Mouse (Mus musculus) testis, postnatal 14 days (tissue): ENCODE results near the gene Phlpp1.

Experiments
- DNase-seq: peaks from one replicate; pipeline ENCODE4 v3.0.0; 2021; ENCODE audit warnings: low spot score

The Phlpp1 gene

DNA sequence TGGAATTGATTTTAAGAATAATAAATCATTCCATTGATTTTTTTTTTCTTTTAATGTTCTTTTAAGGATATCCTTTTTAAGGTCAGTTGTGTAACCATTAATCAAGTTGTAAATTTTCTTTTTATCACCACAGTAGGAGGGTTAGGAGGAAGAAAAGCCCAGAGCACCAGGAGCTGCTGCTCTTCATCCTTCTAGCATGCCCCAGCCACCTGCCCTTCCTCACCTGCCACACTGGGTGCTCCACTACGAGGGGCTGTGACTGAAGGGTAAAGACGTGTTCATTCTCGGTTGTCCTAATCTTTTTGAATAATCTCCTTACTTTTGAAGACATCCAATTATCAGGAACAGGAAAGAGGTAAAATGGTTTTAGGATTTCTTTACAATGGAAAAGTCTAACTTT is 22.7 kb downstream of the Phlpp1 start:
- DNase-seq = no peak

DNA sequence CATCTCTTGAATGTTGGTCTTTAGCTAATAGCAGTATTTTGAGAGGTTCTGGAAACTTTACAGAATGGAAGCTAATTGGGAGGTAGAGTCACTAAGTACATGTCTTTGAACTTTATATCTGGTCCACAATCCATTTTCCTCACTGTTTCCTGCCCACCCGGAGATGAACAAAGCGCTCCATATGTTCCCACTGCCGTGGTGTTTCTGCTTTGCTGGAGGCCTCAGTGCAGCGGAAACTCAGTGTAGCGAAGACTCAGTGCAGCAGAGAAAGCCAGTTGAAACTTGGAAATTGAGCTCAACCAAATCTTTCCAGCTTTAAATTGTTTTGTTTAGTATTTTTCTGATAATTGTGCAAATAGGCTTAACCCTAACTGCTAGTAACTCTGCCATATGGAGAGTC is 26.4 kb downstream of the Phlpp1 start:
- DNase-seq = no peak

DNA sequence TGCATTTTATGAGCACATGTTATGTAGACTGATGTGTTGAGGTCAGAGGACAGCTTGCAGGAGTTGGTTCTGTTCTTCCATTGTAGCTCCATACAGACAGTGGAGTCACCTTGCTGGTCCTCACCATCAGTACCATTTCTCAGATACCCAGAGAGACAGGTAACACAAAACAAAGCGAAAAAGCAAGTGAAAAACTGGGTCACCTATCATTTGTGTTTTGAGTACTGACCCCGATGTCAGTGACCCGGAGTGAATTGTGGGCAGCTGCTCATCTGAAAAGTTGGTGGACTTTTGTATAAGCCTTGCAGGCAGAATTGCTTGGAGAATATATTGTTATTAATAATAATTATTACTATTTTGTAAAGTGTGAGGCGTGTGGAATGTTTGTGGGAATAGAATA is 27.6 kb downstream of the Phlpp1 start:
- DNase-seq = no peak

DNA sequence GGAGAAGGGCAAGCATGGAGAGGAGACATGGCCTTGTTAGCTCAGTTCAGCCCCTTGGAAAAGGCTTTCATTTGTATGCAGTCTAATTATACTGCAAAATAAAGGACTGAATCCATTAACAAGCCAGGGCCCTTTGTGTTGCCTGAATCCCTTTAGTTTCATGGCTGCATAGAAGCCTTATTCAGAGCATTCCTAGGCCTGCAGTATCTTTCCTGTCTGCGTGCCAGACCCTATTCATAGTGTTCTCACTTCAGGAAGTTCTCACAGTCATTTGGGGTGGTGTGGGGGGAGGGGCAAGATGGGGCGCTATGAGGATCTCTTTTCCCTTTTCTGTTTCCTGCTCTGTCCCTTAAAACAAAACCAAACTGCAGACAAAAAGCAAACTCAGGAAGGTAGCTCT is 28.1 kb downstream of the Phlpp1 start:
- DNase-seq = peak; percentile 29

DNA sequence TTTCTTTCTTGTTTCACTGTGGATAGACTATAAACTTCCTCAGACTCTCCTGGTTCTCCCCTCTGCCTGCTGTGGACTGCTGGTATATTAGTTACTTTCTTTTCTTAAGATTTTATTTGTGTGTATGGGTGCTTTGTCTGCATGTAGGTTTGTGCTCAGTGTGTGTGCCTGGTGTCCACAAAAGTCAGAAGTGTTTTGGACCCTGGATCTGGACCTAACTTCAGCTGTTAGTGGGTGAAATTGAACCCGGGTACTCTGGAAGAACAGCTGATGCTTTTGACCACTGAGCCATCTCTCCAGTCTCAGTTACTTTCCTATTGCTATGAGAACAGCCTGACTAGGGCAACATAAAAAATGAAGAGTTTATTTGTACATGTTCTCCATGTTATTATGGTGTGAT is 29.5 kb downstream of the Phlpp1 start:
- no peak for DNase-seq

DNA sequence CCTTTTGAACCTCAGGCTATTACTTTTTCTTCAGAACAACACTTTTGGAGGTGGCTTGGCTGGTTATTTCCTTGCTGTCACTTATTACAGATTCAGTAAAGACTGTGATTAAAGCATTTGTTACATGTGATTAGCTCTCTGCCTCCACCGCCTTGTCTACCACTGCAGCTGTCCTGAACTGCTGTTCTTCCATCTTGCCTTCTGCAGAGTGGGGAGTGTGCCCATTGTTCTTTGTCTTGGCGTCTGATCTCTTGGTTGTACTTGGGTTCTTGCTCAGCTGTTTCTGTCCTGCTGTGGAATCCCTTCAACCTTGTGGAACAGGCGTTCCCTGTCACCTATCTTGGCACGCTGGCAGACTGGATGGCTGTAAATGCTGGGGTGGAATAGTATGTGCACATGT is 30.4 kb downstream of the Phlpp1 start:
- no peak for DNase-seq

DNA sequence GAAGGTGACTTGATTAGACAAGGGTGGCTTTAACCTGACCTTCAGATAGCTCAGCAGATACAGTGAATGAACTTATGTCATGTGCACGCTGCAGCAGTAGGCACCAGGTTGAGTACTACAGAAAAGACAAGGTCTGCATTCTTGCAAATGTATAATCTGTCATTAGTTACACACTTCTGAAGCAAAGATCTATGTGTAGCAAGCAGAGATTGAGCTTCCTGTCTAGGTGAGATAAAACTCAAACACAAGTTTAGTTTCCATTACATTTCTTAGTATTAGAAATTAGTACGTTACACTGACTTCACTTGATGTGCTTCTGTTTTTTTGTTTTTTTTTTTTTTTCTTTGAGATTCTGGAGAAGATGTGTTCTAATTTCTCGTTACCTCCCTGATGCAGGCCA is 32.4 kb downstream of the Phlpp1 start:
- no peak for DNase-seq

DNA sequence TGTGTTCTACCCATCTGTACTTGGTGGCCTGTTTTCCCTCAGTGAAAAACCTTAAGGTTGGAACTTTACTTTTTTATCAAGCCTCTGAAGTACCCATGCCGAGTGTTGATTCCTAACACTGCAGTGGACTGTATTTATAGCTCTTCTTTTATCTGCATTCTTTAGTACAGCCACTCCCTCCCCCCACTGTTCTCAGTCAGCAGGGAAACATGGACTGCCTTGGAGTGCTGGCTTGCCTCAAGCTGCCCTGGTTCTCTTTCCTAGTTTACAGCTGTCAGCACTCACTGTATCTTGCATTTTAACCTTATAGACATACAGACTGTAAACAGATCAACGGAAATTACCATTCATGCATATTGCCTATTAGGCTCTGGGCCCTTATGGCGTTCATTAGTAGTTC is 32.8 kb downstream of the Phlpp1 start:
- DNase-seq = no peak

DNA sequence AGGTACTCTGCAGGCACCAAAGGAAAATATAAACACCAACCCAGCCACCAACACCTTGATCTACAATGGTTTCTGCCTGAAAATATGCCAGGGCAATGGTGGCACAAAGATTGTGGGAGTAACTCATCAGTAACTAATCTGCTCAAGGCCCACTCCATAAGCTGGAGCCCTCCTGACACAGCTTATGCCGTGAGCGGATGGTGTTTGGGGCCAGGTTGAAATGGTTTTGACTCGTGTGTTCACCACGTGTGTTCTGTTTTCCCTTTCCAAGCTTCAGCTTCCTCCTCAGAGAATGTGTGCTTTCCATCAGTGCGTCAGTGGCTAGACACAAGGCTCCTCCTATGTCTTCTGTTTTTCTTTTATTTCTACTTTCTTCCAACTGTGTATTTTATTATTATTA is 37.0 kb downstream of the Phlpp1 start:
- DNase-seq = no peak

DNA sequence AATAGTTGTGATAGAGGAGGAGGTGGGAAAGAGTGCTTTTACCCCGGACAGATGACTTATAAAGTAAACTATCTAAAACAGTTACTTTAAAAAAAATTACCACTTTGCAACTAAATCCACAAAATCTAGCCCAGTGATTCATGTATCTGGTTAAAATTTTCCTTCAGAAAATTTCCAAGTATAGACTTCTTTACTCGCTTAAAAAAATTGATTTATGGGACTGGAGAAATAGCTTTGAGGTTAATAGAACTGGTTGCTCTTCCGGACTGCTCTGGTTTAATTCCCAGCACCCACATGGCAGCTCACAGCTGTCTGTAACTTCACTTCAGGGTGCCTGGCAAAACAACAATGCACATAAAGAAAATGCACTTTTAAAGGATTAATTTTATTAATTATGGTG is 38.9 kb downstream of the Phlpp1 start:
- DNase-seq = no peak

DNA sequence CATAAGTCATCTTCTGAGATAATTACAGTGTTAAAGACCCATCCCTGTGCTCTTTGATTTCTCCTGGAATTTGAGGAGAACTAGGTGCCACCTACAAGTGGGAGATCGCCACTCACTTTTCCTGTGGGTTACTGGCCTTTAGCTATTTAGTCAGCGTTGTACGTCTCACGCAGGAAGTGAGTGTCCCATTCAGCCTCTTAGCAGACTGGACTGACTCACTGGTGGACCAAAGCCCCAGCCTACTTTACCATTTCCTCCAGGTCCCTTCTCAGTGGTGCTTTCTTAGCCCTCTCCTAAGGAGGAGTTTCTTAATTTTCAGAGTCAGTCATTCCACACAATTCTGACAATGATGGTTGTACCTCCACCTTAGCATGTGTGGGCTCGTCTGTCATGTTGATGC is 39.6 kb downstream of the Phlpp1 start:
- no peak for DNase-seq

DNA sequence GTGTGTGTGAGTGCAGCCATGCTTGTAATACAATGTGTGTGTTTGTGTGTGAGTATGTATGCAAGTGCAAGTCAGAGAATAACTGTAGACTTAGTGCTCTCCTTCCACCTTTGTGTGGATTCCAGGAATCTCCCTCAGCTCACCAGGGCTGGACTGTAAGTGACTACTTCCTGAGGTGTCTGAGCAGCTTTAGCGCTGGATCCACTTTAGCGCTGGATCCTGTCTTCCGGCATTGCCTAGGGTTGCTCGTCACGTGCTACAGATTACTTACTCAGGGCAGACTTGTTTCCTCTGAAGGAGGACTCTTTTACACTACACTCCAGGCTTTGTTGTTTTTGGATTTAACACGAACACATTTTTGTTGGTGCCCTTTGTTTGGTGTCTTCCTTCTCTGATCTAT is 48.9 kb downstream of the Phlpp1 start:
- DNase-seq = no peak

DNA sequence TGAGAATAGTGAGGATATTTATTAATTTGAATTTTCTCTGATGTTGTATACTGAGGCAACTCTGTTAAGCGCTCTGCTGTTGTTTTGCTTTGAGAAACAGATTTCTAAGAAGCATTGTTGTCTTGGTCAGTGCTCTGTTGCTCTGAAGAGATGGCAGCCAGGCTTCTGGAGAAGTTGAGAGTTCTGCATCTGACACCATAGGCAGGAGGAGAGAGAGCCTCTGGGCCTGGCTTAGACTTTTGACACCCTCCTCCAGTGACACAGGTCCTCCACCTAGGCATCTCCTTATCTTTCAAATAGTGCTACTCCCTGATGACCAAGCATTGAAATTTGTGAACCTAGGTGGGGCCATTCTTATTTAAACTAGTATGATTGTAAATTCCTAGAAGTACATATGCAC is 49.8 kb downstream of the Phlpp1 start:
- no peak for DNase-seq

DNA sequence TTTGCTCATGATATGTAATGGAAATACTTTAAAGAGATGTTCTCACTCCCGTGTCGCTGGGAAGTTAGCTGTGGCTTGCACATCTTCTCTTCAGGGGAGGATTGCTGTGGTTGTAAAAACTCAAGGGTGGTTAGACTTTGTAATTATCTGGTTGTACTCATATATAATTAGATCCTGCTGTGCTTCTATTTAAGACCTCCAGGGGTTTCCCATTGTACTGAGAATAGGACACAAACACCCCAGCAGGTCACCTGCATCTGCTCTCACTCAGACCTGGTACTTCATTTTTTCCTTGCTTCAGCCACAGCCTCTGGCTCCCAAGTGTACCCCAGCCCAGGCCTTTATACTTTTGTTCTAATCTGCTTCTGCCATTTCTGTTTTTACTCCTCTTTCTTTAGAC is 50.4 kb downstream of the Phlpp1 start:
- no peak for DNase-seq

DNA sequence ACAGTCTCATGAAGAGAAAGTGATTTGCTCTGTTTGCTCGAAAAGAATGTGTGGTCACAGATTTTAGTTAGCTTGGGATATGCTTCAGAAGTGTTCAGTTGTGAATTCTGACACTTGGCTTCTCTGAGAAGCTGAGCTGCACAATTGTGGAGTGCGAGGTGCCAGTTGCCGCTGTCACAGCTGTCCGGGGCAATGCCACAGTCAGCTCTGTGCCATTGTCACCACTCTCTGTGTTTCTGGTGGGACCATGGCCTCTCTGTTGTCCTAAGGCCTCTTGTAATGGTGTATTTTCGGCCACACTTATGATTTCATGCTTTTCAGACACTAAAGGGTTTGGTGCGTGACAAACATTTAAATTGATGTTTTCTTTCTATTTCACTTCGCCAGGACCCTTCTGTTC is 55.1 kb downstream of the Phlpp1 start:
- no peak for DNase-seq

DNA sequence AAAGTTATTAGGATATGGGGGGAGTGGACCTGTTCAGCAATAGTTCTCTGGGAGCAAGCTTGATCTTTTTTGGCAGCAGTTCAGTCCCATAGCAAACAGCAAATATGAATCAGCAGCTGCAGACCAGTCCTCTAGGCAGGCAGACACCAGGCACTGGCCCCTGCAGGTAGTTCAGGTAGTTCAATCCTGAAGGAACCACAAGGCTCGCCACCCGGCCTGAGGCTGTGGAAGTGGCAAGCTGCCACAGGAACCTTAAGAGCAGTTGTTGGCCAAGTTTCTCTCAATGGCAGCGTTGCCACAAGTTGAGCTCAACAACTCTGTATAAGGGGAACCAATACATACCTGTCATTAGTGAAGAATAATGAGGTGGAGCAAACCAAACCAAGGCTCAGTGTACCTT is 58.8 kb downstream of the Phlpp1 start:
- no peak for DNase-seq

DNA sequence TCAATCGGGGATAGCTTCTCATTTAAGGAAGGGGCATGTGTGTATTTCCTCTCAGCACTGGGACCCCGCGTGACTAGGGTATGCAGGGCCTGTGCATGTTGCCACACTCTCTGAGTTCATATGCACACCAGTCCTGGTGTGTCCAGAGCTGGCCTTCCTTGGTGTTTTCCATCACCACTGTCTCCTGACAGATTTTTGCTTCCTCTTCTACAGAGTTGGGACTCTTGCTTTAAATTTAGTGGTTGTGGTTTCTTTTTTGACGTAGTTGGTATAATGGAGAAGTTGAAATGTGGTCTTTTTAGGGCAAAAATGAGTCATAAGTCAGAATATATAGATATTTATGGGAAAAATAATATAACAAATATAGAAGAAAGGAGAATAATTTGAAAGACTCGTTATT is 59.8 kb downstream of the Phlpp1 start:
- DNase-seq = no peak

DNA sequence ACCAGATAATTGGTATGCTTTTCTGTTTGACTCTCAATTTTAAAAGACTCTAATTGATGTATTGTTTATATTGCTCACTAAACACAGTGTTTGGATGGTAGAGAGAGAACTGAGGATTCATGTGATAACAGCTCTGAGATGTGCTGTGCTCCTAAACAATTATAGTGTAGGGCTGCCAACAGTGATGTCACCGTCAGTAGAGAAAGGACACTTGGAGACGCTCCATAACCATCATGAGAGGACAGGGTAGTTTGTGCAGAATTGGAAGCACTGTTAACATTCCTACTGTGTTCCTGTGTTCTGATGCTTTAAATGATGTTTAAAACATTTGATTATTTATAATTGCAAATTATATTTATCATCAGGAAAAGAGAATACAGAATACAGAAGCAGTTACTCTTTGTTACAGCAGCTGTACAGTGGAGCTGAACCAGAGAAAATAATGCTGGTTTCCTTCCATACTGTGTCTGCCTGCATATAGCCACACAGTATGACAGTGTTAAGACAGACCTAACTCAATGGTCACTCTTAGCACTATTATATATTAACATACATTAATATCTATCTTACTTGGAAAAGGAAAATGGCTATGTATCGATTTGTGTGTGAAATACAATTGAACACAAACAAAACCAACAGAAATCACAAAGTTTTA is 60.4 kb downstream of the Phlpp1 start:
- no peak for DNase-seq

DNA sequence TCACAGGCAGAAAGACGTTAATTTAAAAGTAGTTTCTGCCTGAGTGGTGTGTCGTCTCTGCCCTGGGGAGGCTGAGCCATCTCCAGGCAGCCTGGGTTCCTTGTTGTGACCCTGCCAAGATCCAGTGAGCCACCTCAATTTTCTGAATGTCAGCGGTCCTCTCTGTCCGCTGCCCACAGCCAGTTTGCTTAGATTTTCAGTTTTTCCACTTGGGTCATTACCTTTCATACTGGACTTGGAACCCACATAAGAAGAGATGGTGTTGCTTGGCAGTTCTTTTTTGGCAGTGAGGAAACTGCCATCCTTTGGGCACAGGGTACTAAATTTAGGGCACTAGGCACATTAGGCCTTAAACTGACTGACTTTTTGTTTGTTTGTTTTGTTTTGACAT is 60.9 kb downstream of the Phlpp1 start:
- no peak for DNase-seq

DNA sequence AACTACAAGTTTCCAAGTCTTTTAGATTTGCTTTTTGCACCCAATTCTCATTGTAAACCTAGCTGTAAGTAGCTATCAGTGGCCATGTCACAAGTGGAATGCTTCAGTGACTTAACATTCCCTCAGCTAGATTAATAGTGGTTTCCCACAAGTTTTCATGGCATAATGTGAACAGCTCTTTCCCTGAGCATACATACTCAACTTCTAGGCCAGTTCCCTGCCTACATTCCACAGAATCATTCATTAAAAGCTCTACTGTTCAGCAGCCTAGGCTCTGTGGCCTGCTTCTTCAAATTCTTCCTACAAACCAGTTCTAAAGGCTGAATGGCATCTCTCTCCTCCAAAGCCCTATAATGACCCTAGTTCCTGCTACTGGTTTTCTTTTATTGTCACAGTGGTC is 65.4 kb downstream of the Phlpp1 start:
- DNase-seq = no peak

DNA sequence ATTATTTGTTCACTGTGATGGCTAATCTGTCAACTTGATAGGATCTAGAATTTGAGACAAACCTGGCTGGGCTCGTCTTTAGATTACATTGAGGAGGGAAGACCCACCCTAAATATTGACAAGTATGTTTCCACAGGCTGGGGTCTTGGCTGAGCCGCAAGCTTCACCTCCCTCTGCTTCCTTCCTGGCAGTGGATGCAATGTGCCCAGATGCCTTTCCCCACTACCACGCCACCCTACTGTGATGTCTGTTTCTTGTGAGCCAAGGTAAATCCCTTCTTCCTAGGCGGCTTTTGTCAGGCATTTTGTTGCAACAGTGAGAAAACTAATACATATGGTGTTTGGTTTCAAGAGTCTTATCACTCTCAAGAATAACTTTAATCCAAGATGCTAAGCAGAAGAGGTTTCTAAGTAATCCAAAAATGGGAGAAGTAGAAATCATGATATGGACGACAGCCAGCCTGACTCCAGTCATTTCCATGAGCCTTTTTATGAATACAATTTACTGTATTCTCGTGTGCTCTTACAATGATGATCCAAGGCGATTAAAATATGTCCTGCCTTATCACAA is 68.6 kb downstream of the Phlpp1 start:
- no peak for DNase-seq

DNA sequence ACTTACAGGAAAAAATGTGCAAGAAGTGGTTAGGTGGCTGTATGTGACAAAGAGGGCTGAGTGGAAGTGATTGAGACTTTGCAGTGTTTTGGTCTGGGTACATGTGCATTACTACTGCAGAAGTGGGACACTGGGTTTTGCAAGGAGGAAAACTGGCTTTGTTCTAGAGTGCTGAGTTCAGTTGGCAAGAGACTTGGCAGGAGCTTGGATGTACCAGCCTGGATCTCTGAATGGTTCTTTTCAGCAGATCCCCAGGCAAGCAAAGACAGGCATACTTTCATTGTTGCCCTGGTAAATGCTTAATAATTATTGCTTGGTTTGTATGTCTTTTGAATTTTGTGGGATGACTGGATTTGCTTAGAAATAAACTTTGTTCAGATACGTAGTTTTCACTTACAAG is 69.5 kb downstream of the Phlpp1 start:
- no peak for DNase-seq

DNA sequence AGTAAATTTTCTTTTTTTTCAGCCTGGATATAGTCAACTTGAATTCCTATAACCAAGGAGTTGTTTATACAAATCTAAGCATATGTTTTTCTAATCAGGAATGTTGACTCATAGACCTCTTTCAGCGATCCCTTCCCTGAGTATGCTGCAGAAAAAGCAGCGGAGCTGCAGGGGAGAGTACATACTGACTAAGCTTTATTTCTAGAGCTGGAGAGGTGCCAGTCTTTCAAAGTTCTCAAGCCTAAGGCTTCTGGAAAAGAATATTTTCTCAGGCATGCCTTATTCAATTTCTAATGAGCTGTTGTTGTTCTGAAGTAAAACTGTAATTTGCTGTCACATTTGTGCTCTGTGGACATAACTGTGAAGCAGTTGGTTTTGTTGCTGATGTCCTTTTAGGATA is 70.6 kb downstream of the Phlpp1 start:
- DNase-seq = no peak

DNA sequence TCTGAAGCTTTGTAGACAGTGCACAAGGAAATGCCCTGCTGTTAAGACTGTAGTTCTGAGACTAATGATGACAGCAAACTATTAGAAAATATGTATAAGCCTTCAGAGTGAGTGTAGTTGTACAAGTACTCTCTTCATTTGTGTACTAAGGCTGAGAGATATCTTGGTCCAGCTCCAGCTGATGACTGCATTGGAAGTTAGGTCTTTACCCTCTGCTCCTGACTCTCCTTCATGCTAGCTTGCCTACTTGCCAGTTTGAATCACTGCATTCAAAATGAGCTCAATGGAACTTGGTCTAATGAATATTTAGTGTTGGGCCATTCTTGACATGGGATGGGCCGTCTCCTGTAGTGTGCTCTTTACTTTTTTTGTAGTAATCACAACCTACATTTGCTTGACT is 71.8 kb downstream of the Phlpp1 start:
- no peak for DNase-seq

DNA sequence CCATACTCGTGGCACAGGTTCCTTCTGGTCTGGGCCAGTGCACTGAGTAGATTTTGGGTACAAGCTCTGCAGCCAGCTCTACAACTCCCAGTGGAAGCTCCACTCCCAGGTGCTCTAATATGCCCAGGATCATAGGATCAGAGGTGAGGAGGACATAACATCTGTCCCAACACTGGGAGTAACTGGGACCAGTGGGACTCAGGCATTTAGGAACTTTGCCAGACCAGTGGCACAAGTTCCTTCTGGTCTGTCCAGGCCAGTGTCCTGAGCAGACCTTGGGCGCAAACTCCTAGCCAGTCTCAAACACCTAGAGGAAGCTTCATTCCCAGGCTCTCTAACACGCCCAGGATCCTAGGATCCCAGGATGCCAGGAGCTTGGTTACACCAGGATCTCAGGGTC is 72.7 kb downstream of the Phlpp1 start:
- no peak for DNase-seq
